Mouse (Mus musculus): ENCODE results near the gene Gpatch4. TPM values are rescaled to one million over a fixed set of nuclear protein-coding genes. Genes with fewer than 3 reads are reported as not detected.
A peak's percentile ranks its signal among the peaks of the same experiment; 100 is the strongest.

Gene Gpatch4
- polyA plus RNA-seq, 1 experiment from 2014 or later: 47.0 TPM

DNA sequence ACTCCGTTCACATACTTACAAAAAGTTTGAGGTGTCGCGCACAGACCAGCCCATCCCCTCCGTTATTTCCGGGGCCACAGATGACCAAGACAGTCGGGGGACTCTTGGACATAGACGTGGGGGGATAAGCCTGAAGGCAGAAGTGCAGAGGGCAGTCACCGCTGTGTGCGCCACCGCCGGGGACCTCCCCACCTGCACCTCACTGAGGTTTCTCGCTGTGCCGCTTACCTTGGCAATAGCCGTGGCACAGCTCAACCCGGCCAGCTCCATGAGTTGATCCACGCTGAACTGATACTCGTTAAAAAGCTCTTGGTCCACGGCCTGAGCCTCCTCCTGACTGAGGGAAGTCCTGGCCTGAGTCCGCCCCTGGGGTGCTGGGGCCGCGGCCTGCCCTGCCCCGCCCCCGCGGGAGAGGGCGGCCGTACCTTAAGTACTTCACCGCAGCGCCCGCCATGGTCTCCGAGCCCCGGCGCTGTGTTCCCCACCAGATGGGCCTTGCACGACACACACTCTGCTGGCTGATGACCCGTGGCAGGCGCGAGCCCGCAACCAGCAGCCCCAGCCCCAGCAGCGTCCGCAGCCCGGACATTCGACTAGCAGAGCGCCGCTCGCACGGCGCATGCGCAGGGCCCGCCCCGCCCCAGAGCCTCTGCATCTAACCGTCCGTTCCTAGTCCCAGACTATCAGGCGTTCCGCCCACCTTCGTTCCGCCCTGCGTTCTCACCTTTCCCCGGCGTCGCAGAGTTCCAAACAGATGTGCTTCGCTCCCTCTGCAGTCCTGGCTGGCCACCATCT lies 15.2 kb downstream of the Gpatch4 start, which contains the start of gene Naxe:
Naxe (minus strand) TSS at position 594 of the 795 bp plus-strand sequence.
- H3K36me3 ChIP-seq: peaks cover 38% of the 10 kb centered on the region
- H3K27ac ChIP-seq (replicated peaks): peak within 1 kb of the TSS; percentile 90
- WGBS: under 1% methylated on average over 60 of the region's 60 CpGs
- H3K9me3 ChIP-seq (replicated peaks): peaks cover 4% of the 10 kb centered on the region; the same call in 1 of the 2 replicates
- H3K4me3 ChIP-seq: peak within 1 kb of the TSS; percentile 77
- no peaks in the 10 kb centered on the region for H3K27me3 ChIP-seq (ENCODE audit: low read depth, poor library complexity, severe bottlenecking)
- peak; percentile 93 for DNase-seq (ENCODE audit: low spot score)
- peaks cover 24% of the 10 kb centered on the region for H3K4me1 ChIP-seq

DNA sequence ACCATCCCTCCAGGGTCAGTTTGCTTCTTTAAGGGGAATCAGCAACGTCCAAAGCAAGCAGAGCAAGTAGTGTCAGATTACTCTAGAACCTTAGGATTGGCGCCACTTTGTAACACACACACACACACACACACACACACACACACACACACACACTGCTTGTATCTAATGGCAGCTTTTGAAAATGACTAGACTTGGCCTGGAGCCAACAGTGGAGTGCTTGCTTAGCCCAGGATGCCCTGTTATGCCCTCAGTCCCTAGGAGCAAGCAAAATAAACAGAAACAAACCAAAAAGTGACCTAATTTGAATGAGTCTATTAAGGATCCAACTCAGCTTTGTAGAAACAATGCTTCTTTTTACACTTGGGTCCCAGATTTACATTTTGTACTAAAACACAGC lies 25.5 kb downstream of the Gpatch4 start:
- Histone ChIP-seq H3K4me1 (peaks cover 7% of the 10 kb centered on the region), H3K27ac (replicated peaks) (no peak overlapping the region), H3K36me3 (no peaks in the 10 kb centered on the region), H3K4me3 (no peak overlapping the region), H3K9me3 (replicated peaks) (no peaks in the 10 kb centered on the region), H3K27me3 (ENCODE audit: low read depth, poor library complexity, severe bottlenecking) (peaks cover 30% of the 10 kb centered on the region)
- WGBS: 53% methylated on average over 2 of the region's 2 CpGs
- no peak for DNase-seq (ENCODE audit: low spot score)

DNA sequence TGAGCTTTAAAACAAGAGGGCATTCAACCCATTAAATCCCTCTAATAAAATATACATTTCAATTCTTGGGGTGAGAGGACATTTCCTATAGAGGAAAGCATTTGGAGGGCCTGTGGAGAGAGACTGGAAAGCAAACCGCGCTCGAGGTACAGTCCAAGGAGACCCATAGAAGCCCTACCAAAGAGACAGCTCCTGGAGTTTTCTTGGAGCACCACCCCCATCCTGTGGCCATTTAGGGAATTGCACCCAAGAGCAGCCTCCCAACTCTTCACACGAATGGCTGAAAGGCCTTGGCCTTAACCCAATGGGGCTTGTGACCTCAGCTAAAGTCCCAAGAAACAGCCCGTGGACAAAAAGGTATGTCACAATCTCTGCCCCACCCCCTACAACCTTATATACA lies 28.9 kb downstream of the Gpatch4 start:
- peaks cover 30% of the 10 kb centered on the region for H3K27me3 ChIP-seq (ENCODE audit: low read depth, poor library complexity, severe bottlenecking)
- H3K4me3 ChIP-seq: no peak overlapping the region
- peaks cover 7% of the 10 kb centered on the region for H3K4me1 ChIP-seq
- H3K36me3 ChIP-seq: no peaks in the 10 kb centered on the region
- DNase-seq (ENCODE audit: low spot score): peak; percentile 85
- no peak overlapping the region for H3K27ac ChIP-seq (replicated peaks)
- WGBS: 4% methylated on average over 5 of the region's 5 CpGs
- no peaks in the 10 kb centered on the region for H3K9me3 ChIP-seq (replicated peaks)

DNA sequence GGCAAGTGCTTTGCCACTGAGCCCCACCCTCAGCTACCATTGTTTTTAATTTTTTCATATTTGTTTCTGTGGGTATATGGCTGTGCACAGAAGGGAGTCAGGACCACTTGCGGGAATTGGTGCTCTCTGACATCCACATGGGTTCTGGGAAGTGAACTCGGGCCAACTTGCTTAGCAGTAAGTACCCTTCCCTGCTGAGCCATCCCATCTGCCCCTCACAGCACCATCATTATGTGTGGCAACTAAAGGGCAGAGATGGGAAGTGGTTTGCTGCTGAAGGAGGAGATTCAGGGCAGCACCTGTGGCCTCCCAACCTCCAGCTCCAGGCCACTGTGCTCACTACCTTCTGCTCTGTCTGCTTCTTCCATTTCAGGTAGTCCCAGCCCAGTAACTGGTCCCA lies 30.7 kb downstream of the Gpatch4 start:
- H3K27ac ChIP-seq (replicated peaks): no peak overlapping the region
- DNase-seq (ENCODE audit: low spot score): no peak
- no peak overlapping the region for H3K4me3 ChIP-seq
- peaks cover 7% of the 10 kb centered on the region for H3K4me1 ChIP-seq
- no peaks in the 10 kb centered on the region for H3K9me3 ChIP-seq (replicated peaks)
- H3K27me3 ChIP-seq (ENCODE audit: low read depth, poor library complexity, severe bottlenecking): peaks cover 32% of the 10 kb centered on the region
- H3K36me3 ChIP-seq: no peaks in the 10 kb centered on the region
- 83% methylated on average over 2 of the region's 2 CpGs for WGBS

- H3K4me1 ChIP-seq: peaks cover 7% of the 10 kb centered on the region
- H3K27me3 ChIP-seq (ENCODE audit: low read depth, poor library complexity, severe bottlenecking): peaks cover 32% of the 10 kb centered on the region
- no peaks in the 10 kb centered on the region for H3K36me3 ChIP-seq
- no peaks in the 10 kb centered on the region for H3K9me3 ChIP-seq (replicated peaks)
- H3K27ac ChIP-seq (replicated peaks): no peak overlapping the region
- no peak overlapping the region for H3K4me3 ChIP-seq
- WGBS: 62% methylated on average over 2 of the region's 2 CpGs
- no peak for DNase-seq (ENCODE audit: low spot score)
Measured at GRCm38 (mm10) chr3:88074351-88074750, 31.4 kb downstream of the Gpatch4 start.

DNA sequence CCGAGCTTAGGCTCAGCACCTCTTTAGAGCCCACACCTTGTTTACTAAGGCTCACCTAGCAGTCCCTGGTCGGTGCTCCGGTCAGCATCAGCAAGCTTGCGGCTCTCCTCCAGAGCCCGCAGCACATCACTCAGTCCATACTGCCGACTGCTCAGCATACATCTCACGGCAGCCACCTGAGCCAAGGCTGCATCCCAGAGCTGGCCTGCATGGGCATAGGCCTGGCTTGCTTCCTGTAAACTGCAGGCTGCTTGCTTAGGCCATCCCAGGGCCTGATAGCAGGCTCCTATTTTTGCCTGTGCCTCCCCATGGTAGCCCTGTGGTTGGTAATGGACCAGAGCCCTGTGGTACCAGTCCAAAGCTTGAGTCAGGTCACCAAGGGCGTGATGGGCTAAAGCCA lies 31.9 kb downstream of the Gpatch4 start:
- Histone ChIP-seq H3K4me1 (peaks cover 7% of the 10 kb centered on the region), H3K27ac (replicated peaks) (no peak overlapping the region), H3K36me3 (no peaks in the 10 kb centered on the region), H3K9me3 (replicated peaks) (no peaks in the 10 kb centered on the region), H3K4me3 (no peak overlapping the region), H3K27me3 (ENCODE audit: low read depth, poor library complexity, severe bottlenecking) (peaks cover 31% of the 10 kb centered on the region)
- 85% methylated on average over 8 of the region's 8 CpGs for WGBS
- no peak for DNase-seq (ENCODE audit: low spot score)

- H3K27me3 ChIP-seq (ENCODE audit: low read depth, poor library complexity, severe bottlenecking): peaks cover 8% of the 10 kb centered on the region
- no peaks in the 10 kb centered on the region for H3K9me3 ChIP-seq (replicated peaks)
- peaks cover 10% of the 10 kb centered on the region for H3K4me1 ChIP-seq
- H3K27ac ChIP-seq (replicated peaks): no peak overlapping the region
- no peaks in the 10 kb centered on the region for H3K36me3 ChIP-seq
- H3K4me3 ChIP-seq: no peak overlapping the region
- 43% methylated on average over 8 of the region's 8 CpGs for WGBS
- no peak for DNase-seq (ENCODE audit: low spot score)
Measured at GRCm38 (mm10) chr3:88077441-88077840, 34.5 kb downstream of the Gpatch4 start.

DNA sequence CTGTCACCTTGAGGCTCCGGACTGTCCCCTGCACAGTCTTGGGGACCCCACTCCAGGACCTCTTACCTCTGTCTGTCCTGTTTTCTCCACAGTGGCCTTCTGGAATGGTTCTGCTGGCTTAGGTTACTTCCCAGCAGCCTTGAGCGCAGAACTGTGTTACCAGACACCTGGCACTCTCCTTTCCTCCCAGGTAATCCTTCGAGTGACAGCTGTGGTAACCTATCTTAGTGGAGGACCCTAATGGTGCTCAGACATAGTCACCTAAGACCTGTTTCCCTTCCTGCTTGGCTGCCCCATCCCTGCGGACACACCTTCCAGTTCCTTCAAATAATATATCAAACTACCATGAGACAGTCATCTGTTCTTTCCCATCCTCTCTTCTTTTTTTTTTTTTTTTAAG lies 35.3 kb downstream of the Gpatch4 start, which contains the start of gene Ttc24:
Ttc24 (minus strand) TSS at position 101 of the 400 bp plus-strand sequence.
- peaks cover 17% of the 10 kb centered on the region for H3K4me1 ChIP-seq
- WGBS: 73% methylated on average over 4 of the region's 4 CpGs
- H3K4me3 ChIP-seq: no peak within 1 kb of the TSS
- H3K9me3 ChIP-seq (replicated peaks): no peaks in the 10 kb centered on the region
- peaks cover 3% of the 10 kb centered on the region; the same call in 1 of the 2 replicates for H3K27me3 ChIP-seq (ENCODE audit: low read depth, poor library complexity, severe bottlenecking)
- H3K27ac ChIP-seq (replicated peaks): no peak within 1 kb of the TSS
- H3K36me3 ChIP-seq: no peaks in the 10 kb centered on the region
- DNase-seq (ENCODE audit: low spot score): no peak

DNA sequence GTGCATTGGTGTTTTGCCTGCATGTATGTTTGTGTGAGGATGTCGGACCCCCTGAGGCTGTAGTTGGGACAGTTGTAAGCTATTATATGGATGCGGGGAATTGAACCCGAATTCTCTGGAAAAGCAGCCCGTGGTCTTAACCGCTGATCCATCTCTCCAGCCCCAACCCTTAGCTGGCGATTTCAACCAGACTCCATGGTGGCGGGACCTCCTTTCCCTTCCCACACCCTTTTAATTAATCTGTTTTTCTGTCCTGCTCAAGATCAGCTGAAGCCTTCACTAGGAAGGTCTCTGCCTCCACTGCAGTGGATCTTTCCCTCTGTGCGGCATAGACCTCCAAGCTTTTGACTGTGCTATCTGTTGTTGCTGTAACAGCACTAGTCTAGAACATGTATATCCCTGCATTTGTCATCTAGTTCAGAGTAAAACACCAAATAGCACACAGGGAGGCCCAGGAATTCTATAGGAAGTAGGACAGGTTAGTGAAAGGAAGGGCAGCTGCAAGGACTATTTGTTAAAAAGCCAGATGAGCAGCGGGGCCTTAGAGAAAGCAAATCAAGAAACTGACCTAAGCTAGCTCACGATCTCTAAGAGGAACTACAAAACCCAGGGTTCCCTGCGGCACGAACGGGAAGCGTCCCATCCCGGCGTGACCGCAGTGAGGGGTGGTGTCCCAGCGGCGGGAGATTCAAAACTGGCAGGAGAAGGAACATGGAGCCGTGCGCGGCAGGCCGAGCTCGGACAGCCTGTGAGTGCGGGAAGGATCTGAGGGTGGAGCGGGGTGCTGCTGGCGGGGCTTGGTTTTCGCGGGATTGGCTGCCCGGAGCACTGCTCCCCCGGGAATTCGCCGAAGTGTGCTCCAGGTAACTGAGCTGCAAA lies 38.7 kb downstream of the Gpatch4 start, which contains the start of gene Iqgap3:
Iqgap3 (plus strand) TSS at position 627 of the 879 bp plus-strand sequence.
- peak; percentile 84 for DNase-seq (ENCODE audit: low spot score)
- 19% methylated on average over 33 of the region's 33 CpGs for WGBS
- Histone ChIP-seq H3K27ac (replicated peaks) (peak within 1 kb of the TSS; percentile 85), H3K36me3 (peaks cover 31% of the 10 kb centered on the region), H3K4me1 (peaks cover 19% of the 10 kb centered on the region), H3K27me3 (ENCODE audit: low read depth, poor library complexity, severe bottlenecking) (peaks cover 3% of the 10 kb centered on the region; the same call in 1 of the 2 replicates), H3K4me3 (peak within 1 kb of the TSS; percentile 88), H3K9me3 (replicated peaks) (no peaks in the 10 kb centered on the region)

GRCm38 (mm10) chr3:88082224-88082618 lies 39.3 kb downstream of the Gpatch4 start:
- Histone ChIP-seq H3K4me1 (peaks cover 19% of the 10 kb centered on the region), H3K27ac (replicated peaks) (peak overlapping the region; percentile 85), H3K9me3 (replicated peaks) (no peaks in the 10 kb centered on the region), H3K27me3 (ENCODE audit: low read depth, poor library complexity, severe bottlenecking) (peaks cover 3% of the 10 kb centered on the region; the same call in 1 of the 2 replicates), H3K36me3 (peaks cover 36% of the 10 kb centered on the region), H3K4me3 (peak overlapping the region; percentile 88)
- DNase-seq (ENCODE audit: low spot score): no peak
- 7% methylated on average over 13 of the region's 13 CpGs for WGBS

DNA sequence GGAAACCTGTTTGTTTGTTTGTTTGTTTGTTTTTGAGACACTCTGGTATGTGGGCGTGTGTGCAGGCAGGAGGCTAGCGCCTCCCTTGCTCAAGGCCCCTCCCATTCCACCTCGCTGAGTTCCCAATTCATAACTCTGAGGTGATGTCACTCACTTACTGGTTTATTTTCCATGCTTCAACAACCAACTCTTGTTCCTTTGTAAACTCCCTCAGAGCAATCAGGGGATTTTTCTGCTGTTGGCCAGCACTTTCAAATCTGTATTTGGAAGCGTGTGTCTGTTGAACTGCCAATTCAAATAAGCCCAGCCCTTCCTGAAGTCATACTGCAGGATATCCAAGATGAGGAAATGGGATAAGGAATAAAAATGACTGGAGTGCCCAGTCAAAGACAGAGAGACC lies 39.8 kb downstream of the Gpatch4 start:
- H3K4me1 ChIP-seq: peaks cover 19% of the 10 kb centered on the region
- no peak for DNase-seq (ENCODE audit: low spot score)
- H3K27me3 ChIP-seq (ENCODE audit: low read depth, poor library complexity, severe bottlenecking): peaks cover 3% of the 10 kb centered on the region; the same call in 1 of the 2 replicates
- peak overlapping the region; percentile 88 for H3K4me3 ChIP-seq
- H3K27ac ChIP-seq (replicated peaks): peak overlapping the region; percentile 85; the same call in 1 of the 2 replicates
- H3K9me3 ChIP-seq (replicated peaks): no peaks in the 10 kb centered on the region
- 32% methylated on average over 4 of the region's 4 CpGs for WGBS
- H3K36me3 ChIP-seq: peaks cover 36% of the 10 kb centered on the region

DNA sequence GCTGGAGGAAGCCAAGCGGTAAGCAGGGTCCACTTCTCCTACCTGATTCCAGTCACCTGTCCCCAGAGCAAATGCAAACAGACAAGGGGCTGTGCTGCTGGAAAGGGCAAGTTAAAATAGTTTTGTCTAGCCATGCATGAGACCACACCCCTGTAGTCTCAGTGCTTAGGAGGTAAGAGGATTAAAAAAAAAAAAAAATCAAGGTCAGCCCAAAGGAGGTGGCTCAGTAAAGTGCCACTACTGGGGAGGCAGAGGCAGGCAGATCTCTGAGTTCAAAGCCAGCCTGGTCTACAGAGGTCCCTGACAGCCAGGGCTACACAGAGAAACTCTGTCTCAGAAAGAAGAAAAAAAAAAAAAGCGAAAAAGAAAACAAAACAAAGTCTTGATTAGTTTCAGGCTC lies 41.1 kb downstream of the Gpatch4 start:
- Histone ChIP-seq H3K9me3 (replicated peaks) (no peaks in the 10 kb centered on the region), H3K4me1 (peaks cover 19% of the 10 kb centered on the region), H3K27me3 (ENCODE audit: low read depth, poor library complexity, severe bottlenecking) (no peaks in the 10 kb centered on the region), H3K36me3 (peaks cover 48% of the 10 kb centered on the region), H3K27ac (replicated peaks) (no peak overlapping the region), H3K4me3 (no peak overlapping the region)
- 97% methylated on average over 2 of the region's 2 CpGs for WGBS
- no peak for DNase-seq (ENCODE audit: low spot score)
